Mouse (Mus musculus) MEL (cell line): ENCODE data around the gene Ptger3. TPM values are rescaled to one million over a fixed set of nuclear protein-coding genes. Genes with fewer than 3 reads are reported as not detected.

ENCODE experiments used
- DNase-seq: peaks from one replicate; pipeline ENCODE4 v3.0.0; 2011; ENCODE audit warnings: low read depth, low spot score
- H3K27ac ChIP-seq: 2 replicates; pipeline ENCODE4 v1.5.1; 2012; ENCODE audit warnings: low read depth, mild to moderate bottlenecking, control low read depth, low read length, moderate library complexity; ENCODE audit not compliant: control insufficient read depth
- H3K27me3 ChIP-seq, 2 experiments: fragments of 150-350 bp in 1 of 2; sonication (generic) in 1 of 2; 2 replicates each; pipeline ENCODE4 v1.6.1; 2012; ENCODE audit warnings: low read length in 2 of 2, mild to moderate bottlenecking in 2 of 2, improper control_type of control experiment in 1 of 2, moderate library complexity in 1 of 2; ENCODE audit not compliant: insufficient read depth in 2 of 2, control insufficient read depth in 1 of 2
- H3K36me3 ChIP-seq, 2 experiments: 2 replicates each; pipeline ENCODE4 v1.6.1; 2012 to 2014; ENCODE audit warnings: low read length in 2 of 2, improper control_type of control experiment in 1 of 2, inconsistent platforms in 1 of 2, mild to moderate bottlenecking in 1 of 2; ENCODE audit not compliant: insufficient read depth in 2 of 2, control insufficient read depth in 1 of 2
- H3K4me1 ChIP-seq, 2 experiments: fragments of 150-350 bp in 1 of 2; sonication (generic) in 1 of 2; 2 replicates each; pipeline ENCODE4 v1.6.1; 2012; ENCODE audit warnings: low read length in 2 of 2, improper control_type of control experiment in 1 of 2, mild to moderate bottlenecking in 1 of 2; ENCODE audit not compliant: insufficient read depth in 2 of 2, control insufficient read depth in 1 of 2
- H3K4me3 ChIP-seq, 2 experiments: fragments of 150-350 bp in 1 of 2; sonication (generic) in 1 of 2; 2 replicates each; pipeline ENCODE4 v1.5.1; 2012; ENCODE audit warnings: low read depth in 2 of 2, low read length in 2 of 2, mild to moderate bottlenecking in 2 of 2, moderate library complexity in 2 of 2, control low read depth in 1 of 2, improper control_type of control experiment in 1 of 2; ENCODE audit not compliant: control insufficient read depth in 1 of 2, insufficient read depth in 1 of 2
- H3K79me2 ChIP-seq: 2 replicates; pipeline ENCODE4 v1.6.1; 2012; ENCODE audit warnings: mild to moderate bottlenecking, low read length, moderate library complexity; ENCODE audit not compliant: control insufficient read depth, poor library complexity, insufficient read depth
- H3K9ac ChIP-seq: 2 replicates; pipeline ENCODE4 v1.6.1; 2012; ENCODE audit warnings: low read depth, mild to moderate bottlenecking, control low read depth, low read length, moderate library complexity; ENCODE audit not compliant: control insufficient read depth, poor library complexity, severe bottlenecking
- H3K9me3 ChIP-seq: fragments of 150-350 bp; sonication (generic); replicated peaks from 2 replicates; pipeline ENCODE4 v1.6.1; 2012; ENCODE audit warnings: mild to moderate bottlenecking, low read length, improper control_type of control experiment, moderate library complexity; ENCODE audit not compliant: insufficient read depth
- BHLHE40 ChIP-seq: IDR thresholded peaks from 2 replicates; pipeline ENCODE4 v1.6.1; 2012; ENCODE audit warnings: low read depth, mild to moderate bottlenecking, inconsistent platforms, low read length, improper control_type of control experiment, borderline replicate concordance
- CHD2 ChIP-seq: IDR thresholded peaks from 2 replicates; pipeline ENCODE4 v1.6.1; 2011; ENCODE audit warnings: low read length, improper control_type of control experiment
- CTCF ChIP-seq, 3 experiments: IDR thresholded peaks in 2 of 3; conservative IDR thresholded peaks in 1 of 3; 2 replicates each; pipeline ENCODE4 v1.5.1; 2011 to 2012; ENCODE audit warnings: low read length in 3 of 3, low read depth in 2 of 3, mild to moderate bottlenecking in 2 of 3, improper control_type of control experiment in 1 of 3, inconsistent platforms in 1 of 3, mixed read lengths in 1 of 3, moderate library complexity in 1 of 3; ENCODE audit not compliant: control insufficient read depth in 1 of 3, insufficient read depth in 1 of 3, poor library complexity in 1 of 3, severe bottlenecking in 1 of 3
- EP300 ChIP-seq, 2 experiments: IDR thresholded peaks; 2 replicates each; pipeline ENCODE4 v1.6.1; 2011; ENCODE audit warnings: improper control_type of control experiment in 2 of 2, low read length in 2 of 2, low read depth in 1 of 2, mild to moderate bottlenecking in 1 of 2
- ETS1 ChIP-seq: IDR thresholded peaks from 2 replicates; pipeline ENCODE4 v1.6.1; 2012; ENCODE audit warnings: low read depth, mild to moderate bottlenecking, inconsistent platforms, low read length, improper control_type of control experiment, moderate library complexity
- GABPA ChIP-seq: IDR thresholded peaks from 2 replicates; pipeline ENCODE4 v1.6.1; 2012; ENCODE audit warnings: low read depth, mild to moderate bottlenecking, inconsistent platforms, low read length, improper control_type of control experiment, moderate library complexity
- GATA1 ChIP-seq: IDR thresholded peaks from 2 replicates; pipeline ENCODE4 v1.6.1; 2011; ENCODE audit warnings: low read depth, low read length, improper control_type of control experiment
- HCFC1 ChIP-seq: IDR thresholded peaks from 2 replicates; pipeline ENCODE4 v1.6.1; 2012; ENCODE audit warnings: low read depth, mild to moderate bottlenecking, inconsistent platforms, low read length, improper control_type of control experiment, moderate library complexity
- KAT2A ChIP-seq: conservative IDR thresholded peaks from 2 replicates; pipeline ENCODE4 v1.6.1; 2012; ENCODE audit warnings: low read depth, low read length, improper control_type of control experiment, inconsistent platforms
- MAFK ChIP-seq: IDR thresholded peaks from 2 replicates; pipeline ENCODE4 v1.6.1; 2011; ENCODE audit warnings: low read depth, mild to moderate bottlenecking, low read length, improper control_type of control experiment, borderline replicate concordance
- MEF2A ChIP-seq: IDR thresholded peaks from 2 replicates; pipeline ENCODE4 v1.6.1; 2014; ENCODE audit warnings: low read depth, mild to moderate bottlenecking, inconsistent platforms, low read length, improper control_type of control experiment; ENCODE audit not compliant: poor library complexity, insufficient replicate concordance, severe bottlenecking; ENCODE audit errors: extremely low read depth
- MYC ChIP-seq: IDR thresholded peaks from 2 replicates; pipeline ENCODE4 v1.6.1; 2011; ENCODE audit warnings: low read depth, mild to moderate bottlenecking, low read length, improper control_type of control experiment, moderate library complexity
- NELFE ChIP-seq: IDR thresholded peaks from 2 replicates; pipeline ENCODE4 v1.6.1; 2011; ENCODE audit warnings: low read depth, low read length, improper control_type of control experiment
- NRF1 ChIP-seq: IDR thresholded peaks from 2 replicates; pipeline ENCODE4 v1.6.1; 2014; ENCODE audit warnings: low read depth, mild to moderate bottlenecking, inconsistent platforms, low read length, improper control_type of control experiment, moderate library complexity; ENCODE audit not compliant: poor library complexity, insufficient read depth, severe bottlenecking
- POLR2A ChIP-seq, 2 experiments: IDR thresholded peaks; 2 replicates each; pipeline ENCODE4 v1.6.1; 2011 to 2012; ENCODE audit warnings: low read length in 2 of 2, mild to moderate bottlenecking in 2 of 2, control low read depth in 1 of 2, improper control_type of control experiment in 1 of 2, low read depth in 1 of 2, moderate library complexity in 1 of 2; ENCODE audit not compliant: control insufficient read depth in 1 of 2, insufficient read depth in 1 of 2, poor library complexity in 1 of 2
- POLR2AphosphoS2 ChIP-seq: IDR thresholded peaks from 2 replicates; pipeline ENCODE4 v1.6.1; 2011; ENCODE audit warnings: low read length, improper control_type of control experiment
- POLR2AphosphoS5 ChIP-seq: IDR thresholded peaks from 2 replicates; pipeline ENCODE4 v1.6.1; 2012; ENCODE audit warnings: low read depth, borderline replicate concordance, mild to moderate bottlenecking, inconsistent platforms, low read length, moderate library complexity, mixed read lengths
- RCOR1 ChIP-seq: IDR thresholded peaks from 2 replicates; pipeline ENCODE4 v1.6.1; 2012; ENCODE audit warnings: low read depth, mild to moderate bottlenecking, inconsistent platforms, low read length, improper control_type of control experiment
- SIN3A ChIP-seq: IDR thresholded peaks from 2 replicates; pipeline ENCODE4 v1.6.1; 2012; ENCODE audit warnings: low read length, improper control_type of control experiment, inconsistent platforms
- TAL1 ChIP-seq: IDR thresholded peaks from 2 replicates; pipeline ENCODE4 v1.6.1; 2012; ENCODE audit warnings: mild to moderate bottlenecking, inconsistent platforms, low read length, moderate library complexity, mixed read lengths
- TBP ChIP-seq: IDR thresholded peaks from 2 replicates; pipeline ENCODE4 v1.8.0; 2011; ENCODE audit warnings: low read depth, low read length, improper control_type of control experiment
- TCF12 ChIP-seq: IDR thresholded peaks from 2 replicates; pipeline ENCODE4 v1.6.1; 2014; ENCODE audit warnings: low read depth, mild to moderate bottlenecking, inconsistent platforms, low read length, improper control_type of control experiment, moderate library complexity
- UBTF ChIP-seq: IDR thresholded peaks from 2 replicates; pipeline ENCODE4 v1.6.1; 2012; ENCODE audit warnings: low read depth, mild to moderate bottlenecking, inconsistent platforms, low read length, improper control_type of control experiment, moderate library complexity, borderline replicate concordance; ENCODE audit not compliant: insufficient read depth
- USF1 ChIP-seq: IDR thresholded peaks from 2 replicates; pipeline ENCODE4 v1.6.1; 2014; ENCODE audit warnings: low read depth, mild to moderate bottlenecking, inconsistent platforms, low read length, improper control_type of control experiment, moderate library complexity
- ZMIZ1 ChIP-seq: IDR thresholded peaks from 2 replicates; pipeline ENCODE4 v1.6.1; 2012; ENCODE audit warnings: low read depth, mild to moderate bottlenecking, inconsistent platforms, low read length, improper control_type of control experiment, moderate library complexity
- polyA plus RNA-seq, 2 experiments: library from polyadenylated mRNA; stranded (reverse) in 1 of 2; unstranded in 1 of 2; fragments of >175 nt in 1 of 2; fragments of >200 nt in 1 of 2; gene quantifications; 2 replicates each; pipeline versions ENCODE4 v1.2.1 to v1.2.4; 2012; ENCODE audit warnings: low replicate concordance in 2 of 2, low read depth in 1 of 2; ENCODE audit not compliant: insufficient read length in 2 of 2, insufficient read depth in 1 of 2, missing spikeins in 1 of 2
- total RNA-seq: library from RNA; depleted of rRNA; stranded (reverse); fragments of 300-350 nt; gene quantifications from 2 replicates; pipeline ENCODE4 v1.2.3, GENCODE M21; 2012

Gene Ptger3
- total and polyA plus RNA-seq, 3 experiments, result 6.8 to 7.0 TPM; not detected in 1

GRCm38 (mm10) chr3:157616949-157617348 is 50.3 kb downstream of the Ptger3 start:
- Histone ChIP-seq H3K36me3 (no peaks in the 10 kb centered on the region), H3K4me1 (no peaks in the 10 kb centered on the region), H3K4me3 (no peak overlapping the region), H3K27me3 (no peaks in the 10 kb centered on the region), H3K27ac (no peak overlapping the region), H3K9me3 (no peaks in the 10 kb centered on the region), H3K9ac (no peak overlapping the region), H3K79me2 (no peaks in the 10 kb centered on the region)
- DNase-seq, result no peak
- no peak for TF ChIP-seq CTCF (IDR thresholded peaks at IDR 0.05 in 2 of 3, conservative IDR thresholded peaks at IDR 0.05 in 1 of 3; ENCODE audit: control insufficient read depth in 1 of 3, insufficient read depth in 1 of 3, low read depth in 2 of 3, low read length in 3 of 3, poor library complexity in 1 of 3, severe bottlenecking in 1 of 3)
- TF ChIP-seq MYC, result no peak
- TF ChIP-seq NRF1, result no peak
- TF ChIP-seq GABPA, result no peak
- no peak for TF ChIP-seq SIN3A
- TF ChIP-seq POLR2A (IDR thresholded peaks at IDR 0.05; ENCODE audit: control insufficient read depth in 1 of 2, insufficient read depth in 1 of 2, low read depth in 1 of 2, low read length in 2 of 2, poor library complexity in 1 of 2), result no peak
- TF ChIP-seq USF1, result no peak
- no peak for TF ChIP-seq TBP

GRCm38 (mm10) chr3:157627407-157627806 is 60.7 kb downstream of the Ptger3 start:
- no peaks in the 10 kb centered on the region for H3K79me2 ChIP-seq
- H3K27ac ChIP-seq, result no peak overlapping the region
- H3K36me3 ChIP-seq, result peaks cover 0 to 16% of the 10 kb centered on the region in 2 experiments; a peak in 2 of 4 replicates
- no peak for TF ChIP-seq POLR2AphosphoS5
- no peak for TF ChIP-seq UBTF
- TF ChIP-seq EP300 (IDR thresholded peaks at IDR 0.05; ENCODE audit: low read depth in 1 of 2, low read length in 2 of 2), result no peak
- TF ChIP-seq MAFK, result no peak
- no peak for TF ChIP-seq TAL1
- no peak for TF ChIP-seq POLR2A (IDR thresholded peaks at IDR 0.05; ENCODE audit: control insufficient read depth in 1 of 2, insufficient read depth in 1 of 2, low read depth in 1 of 2, low read length in 2 of 2, poor library complexity in 1 of 2)
- TF ChIP-seq KAT2A, result no peak
- no peak for TF ChIP-seq NELFE
- TF ChIP-seq POLR2AphosphoS2, result no peak
- H3K4me1 ChIP-seq, result peaks cover 0 to 5% of the 10 kb centered on the region in 2 experiments; a peak in 3 of 4 replicates
- peak; percentile 24 for DNase-seq
- no peak overlapping the region for H3K4me3 ChIP-seq
- H3K9ac ChIP-seq, result no peak overlapping the region
- no peaks in the 10 kb centered on the region for H3K9me3 ChIP-seq
- H3K27me3 ChIP-seq, result no peaks in the 10 kb centered on the region

GRCm38 (mm10) chr3:157630671-157631070 is 64.0 kb downstream of the Ptger3 start:
- peaks cover 0 to 20% of the 10 kb centered on the region in 2 experiments; a peak in 2 of 4 replicates for H3K36me3 ChIP-seq
- H3K4me3 ChIP-seq, result no peak overlapping the region
- H3K9ac ChIP-seq, result no peak overlapping the region
- no peaks in the 10 kb centered on the region for H3K9me3 ChIP-seq
- H3K4me1 ChIP-seq, result peaks cover 3 to 5% of the 10 kb centered on the region in 2 experiments; a peak in 3 of 4 replicates
- no peaks in the 10 kb centered on the region for H3K79me2 ChIP-seq
- no peak overlapping the region for H3K27ac ChIP-seq
- DNase-seq, result peak; percentile 18
- H3K27me3 ChIP-seq, result no peaks in the 10 kb centered on the region
- no peak for TF ChIP-seq NRF1
- TF ChIP-seq USF1, result no peak
- no peak for TF ChIP-seq CHD2
- TF ChIP-seq BHLHE40, result no peak
- peak; percentile 56 for TF ChIP-seq ETS1
- TF ChIP-seq EP300 (IDR thresholded peaks at IDR 0.05; ENCODE audit: low read depth in 1 of 2, low read length in 2 of 2), result peak; percentile 70 to 82; a peak in 3 of 4 replicates
- TF ChIP-seq GATA1, result peak; percentile 70
- TF ChIP-seq ZMIZ1, result no peak
- no peak for TF ChIP-seq GABPA
- TF ChIP-seq HCFC1, result no peak
- TF ChIP-seq KAT2A, result no peak
- TF ChIP-seq TCF12, result peak; percentile 87
- peak; percentile 54; the same call in 1 of the 2 replicates for TF ChIP-seq RCOR1
- no peak for TF ChIP-seq MEF2A
- TF ChIP-seq POLR2A (IDR thresholded peaks at IDR 0.05; ENCODE audit: control insufficient read depth in 1 of 2, insufficient read depth in 1 of 2, low read depth in 1 of 2, low read length in 2 of 2, poor library complexity in 1 of 2), result no peak
